Mouse (Mus musculus) pancreas, adult 10 weeks (tissue): ENCODE measurements around the gene Skap2. TPM values are rescaled to one million over a fixed set of nuclear protein-coding genes. Genes with fewer than 3 reads are reported as not detected.

Experiments
- polyA plus RNA-seq: library from polyadenylated mRNA; stranded (reverse); fragments of 350-450 nt; fragmentation: Illumina TruSeq; extraction: RNeasy Lipid Tissue Mini Kit (QIAGEN cat#74804); gene quantifications from one replicate; pipeline ENCODE4 v1.2.3, GENCODE M21; 2015; ENCODE audit warnings: low read depth, low replicate concordance; ENCODE audit not compliant: insufficient read depth

Gene Skap2
- polyA plus RNA-seq = 8.7 TPM

DNA sequence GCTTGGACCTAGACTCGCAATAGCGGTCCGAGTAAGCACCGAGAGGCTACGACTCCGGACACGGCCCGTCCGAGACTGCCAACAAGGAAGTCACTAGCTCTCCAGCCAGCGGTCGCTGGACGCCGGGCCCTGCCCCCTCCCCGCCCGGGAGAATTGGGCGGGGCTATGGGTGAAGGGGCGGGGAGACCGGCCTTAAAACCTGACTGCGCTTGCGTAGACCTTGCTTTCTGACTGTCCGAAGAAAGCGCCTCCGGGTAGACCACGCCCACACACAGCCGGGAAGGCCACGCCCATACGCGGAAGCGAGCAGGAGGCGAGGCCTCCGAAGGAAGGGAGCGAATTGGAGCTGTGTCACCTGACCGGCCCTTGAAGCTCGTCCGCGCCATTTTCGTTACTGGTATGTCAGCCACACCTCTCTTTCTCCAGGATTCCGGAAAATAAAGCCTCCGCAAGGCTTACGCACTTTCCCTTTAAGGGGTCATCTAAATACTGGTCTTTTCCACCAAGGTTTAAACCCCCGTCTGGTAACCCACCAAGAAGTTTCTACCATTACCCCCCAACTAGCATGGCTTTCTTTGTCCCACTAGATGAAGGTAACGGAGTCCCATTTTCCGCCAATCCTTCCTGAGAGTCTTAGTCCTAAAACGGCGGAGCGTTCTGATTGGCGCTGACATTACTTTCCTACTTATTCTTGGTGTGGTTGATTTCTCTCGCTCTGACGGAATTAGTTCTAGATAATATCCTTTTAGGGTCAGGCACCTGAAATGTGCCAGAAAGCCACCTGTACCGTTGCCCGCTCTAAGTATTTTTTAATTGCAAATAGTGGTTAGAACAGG lies at the start of gene Skap2:
Gene Skap2 (minus strand): TSS at position 141 of the 836 bp plus-strand sequence.

Other genes with a start within 250 kb of the Skap2 start
- gene Hoxa1, start 145.8 kb upstream of the Skap2 start, polyA plus RNA-seq = not detected
- gene Hoxa2, start 152.3 kb upstream of the Skap2 start, polyA plus RNA-seq = 0.63 TPM
- not detected for gene 5730596B20Rik, start 164.9 kb upstream of the Skap2 start, polyA plus RNA-seq
- gene Hoxa4, start 179.2 kb upstream of the Skap2 start, polyA plus RNA-seq = 1.6 TPM
- gene Hoxa5, start 192.0 kb upstream of the Skap2 start, polyA plus RNA-seq = 2.8 TPM
- gene Hoxa6, start 196.2 kb upstream of the Skap2 start, polyA plus RNA-seq = not detected
- gene Hoxa3, start 200.8 kb upstream of the Skap2 start, polyA plus RNA-seq = 1.5 TPM
- gene Gm28308, start 200.8 kb upstream of the Skap2 start, polyA plus RNA-seq = not detected
- 0.68 TPM for gene Hoxa7, start 209.3 kb upstream of the Skap2 start, polyA plus RNA-seq
- gene Hoxa9, start 218.5 kb upstream of the Skap2 start, polyA plus RNA-seq = not detected
- not detected for gene Hoxa10, start 228.3 kb upstream of the Skap2 start, polyA plus RNA-seq
- not detected for gene Hoxa11, start 233.3 kb upstream of the Skap2 start, polyA plus RNA-seq
- gene Hoxa13, start 248.3 kb upstream of the Skap2 start, polyA plus RNA-seq = not detected